Mouse (Mus musculus): ENCODE results near the gene Gm20547. TPM values are rescaled to one million over a fixed set of nuclear protein-coding genes. Genes with fewer than 3 reads are reported as not detected.
"Not testable (repeated sequence)": the region's sequence is repeated elsewhere in the genome, so short reads cannot be mapped to it uniquely, and the experiment has no call there.

The Gm20547 gene
- polyA plus RNA-seq, 1 experiment from 2014 or later, result 0.11 TPM

DNA sequence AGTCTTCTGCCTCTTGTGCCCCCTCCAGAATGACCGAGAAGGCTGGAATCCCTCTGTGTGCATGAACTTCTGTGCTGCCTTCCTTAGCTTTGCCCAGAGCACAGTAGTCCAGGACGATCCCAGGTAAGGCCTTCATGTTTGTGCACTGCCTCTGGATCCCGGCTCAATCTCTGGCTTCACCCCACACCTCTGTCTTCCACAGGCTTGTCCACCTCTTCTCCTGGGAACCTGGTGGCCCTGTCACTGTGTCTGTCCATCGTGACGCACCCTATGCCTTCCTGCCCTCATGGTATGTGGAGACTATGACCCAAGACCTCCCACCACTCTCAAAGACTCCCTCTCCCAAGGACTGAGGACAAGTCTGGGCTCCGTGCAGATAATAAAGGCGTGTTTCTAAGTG, 43.1 kb downstream of the Gm20547 start:
- peak overlapping the region; percentile 85 for H3K4me3 ChIP-seq
- no peaks in the 10 kb centered on the region for H3K27me3 ChIP-seq (ENCODE audit: poor library complexity, severe bottlenecking)
- H3K4me1 ChIP-seq, result peaks cover 39% of the 10 kb centered on the region
- no peak for DNase-seq (ENCODE audit: extremely low spot score, low spot score)
- H3K9me3 ChIP-seq, result no peaks in the 10 kb centered on the region
- WGBS, result 93% methylated on average over 7 of the region's 7 CpGs
- H3K36me3 ChIP-seq (replicated peaks), result peaks cover 72% of the 10 kb centered on the region
- no peak overlapping the region for H3K27ac ChIP-seq

DNA sequence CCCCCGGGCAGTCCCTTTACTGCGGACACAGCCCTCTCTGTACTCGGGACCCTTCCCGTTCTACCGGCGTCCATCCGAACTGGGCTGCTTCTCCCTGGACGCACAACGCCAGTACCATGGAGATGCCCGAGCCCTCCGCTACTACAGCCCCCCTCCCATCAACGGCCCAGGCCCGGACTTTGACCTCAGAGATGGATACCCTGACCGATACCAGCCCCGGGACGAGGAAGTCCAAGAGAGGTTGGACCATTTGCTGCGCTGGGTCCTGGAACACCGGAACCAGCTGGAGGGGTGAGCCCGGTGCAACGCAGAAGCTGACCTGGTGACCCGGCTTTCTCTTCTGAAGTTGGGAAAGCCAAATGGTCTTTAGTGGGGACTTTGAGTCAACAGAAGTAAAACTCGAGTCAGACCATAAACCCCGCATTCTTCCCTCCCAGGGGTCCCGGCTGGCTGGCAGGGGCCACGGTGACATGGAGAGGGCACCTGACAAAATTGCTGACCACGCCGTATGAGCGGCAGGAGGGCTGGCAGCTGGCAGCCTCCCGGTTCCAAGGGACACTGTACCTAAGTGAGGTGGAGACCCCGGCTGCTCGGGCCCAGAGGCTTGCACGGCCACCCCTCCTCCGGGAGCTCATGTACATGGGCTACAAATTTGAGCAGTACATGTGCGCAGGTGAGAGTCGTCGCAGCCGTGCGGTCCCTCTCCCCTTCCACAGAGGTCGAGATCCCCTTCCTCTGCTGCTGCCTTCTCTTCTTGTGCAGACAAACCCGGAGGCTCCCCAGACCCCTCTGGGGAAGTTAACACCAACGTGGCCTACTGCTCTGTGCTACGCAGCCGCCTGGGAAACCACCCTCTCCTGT, 44.1 kb downstream of the Gm20547 start:
- DNase-seq (ENCODE audit: extremely low spot score, low spot score), result no peak
- 45% methylated on average over 43 of the region's 43 CpGs for WGBS
- Histone ChIP-seq H3K9me3 (no peaks in the 10 kb centered on the region), H3K4me3 (peak overlapping the region; percentile 85), H3K27me3 (ENCODE audit: poor library complexity, severe bottlenecking) (no peaks in the 10 kb centered on the region), H3K27ac (peak overlapping the region; percentile 85), H3K36me3 (replicated peaks) (peaks cover 72% of the 10 kb centered on the region), H3K4me1 (peaks cover 39% of the 10 kb centered on the region)

DNA sequence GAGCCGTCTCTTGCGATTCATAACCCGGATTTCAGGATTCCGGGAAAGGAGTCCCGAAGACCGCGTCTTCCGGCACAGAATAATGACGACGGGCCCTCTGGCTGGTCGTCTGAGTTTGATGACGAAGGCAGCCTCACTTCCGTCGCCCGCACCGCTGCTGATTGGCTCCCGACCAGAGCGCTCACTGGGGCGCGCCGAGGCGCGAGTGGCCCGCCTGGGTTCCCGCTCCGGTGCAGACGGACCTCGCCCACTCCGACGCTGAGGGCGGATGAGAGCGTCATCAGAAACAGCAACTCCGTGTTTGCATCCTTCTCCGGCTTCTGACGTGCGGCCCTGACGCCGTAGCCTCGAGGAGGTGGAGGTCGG, 45.0 kb downstream of the Gm20547 start, which contains the start of the genes Stk19 and Dxo:
Gene Stk19 (minus strand): TSS at position 90 of the 366 bp plus-strand sequence.
Gene Dxo (plus strand): TSS at position 164 of the 366 bp plus-strand sequence.
- WGBS, result under 1% methylated on average over 40 of the region's 40 CpGs
- peak within 1 kb of the TSS; percentile 85 for H3K27ac ChIP-seq
- H3K27me3 ChIP-seq (ENCODE audit: poor library complexity, severe bottlenecking), result no peaks in the 10 kb centered on the region
- H3K4me1 ChIP-seq, result peaks cover 39% of the 10 kb centered on the region
- H3K4me3 ChIP-seq, result peak within 1 kb of the TSS; percentile 85
- peaks cover 72% of the 10 kb centered on the region for H3K36me3 ChIP-seq (replicated peaks)
- peak; percentile 98 for DNase-seq (ENCODE audit: extremely low spot score, low spot score)
- no peaks in the 10 kb centered on the region for H3K9me3 ChIP-seq

DNA sequence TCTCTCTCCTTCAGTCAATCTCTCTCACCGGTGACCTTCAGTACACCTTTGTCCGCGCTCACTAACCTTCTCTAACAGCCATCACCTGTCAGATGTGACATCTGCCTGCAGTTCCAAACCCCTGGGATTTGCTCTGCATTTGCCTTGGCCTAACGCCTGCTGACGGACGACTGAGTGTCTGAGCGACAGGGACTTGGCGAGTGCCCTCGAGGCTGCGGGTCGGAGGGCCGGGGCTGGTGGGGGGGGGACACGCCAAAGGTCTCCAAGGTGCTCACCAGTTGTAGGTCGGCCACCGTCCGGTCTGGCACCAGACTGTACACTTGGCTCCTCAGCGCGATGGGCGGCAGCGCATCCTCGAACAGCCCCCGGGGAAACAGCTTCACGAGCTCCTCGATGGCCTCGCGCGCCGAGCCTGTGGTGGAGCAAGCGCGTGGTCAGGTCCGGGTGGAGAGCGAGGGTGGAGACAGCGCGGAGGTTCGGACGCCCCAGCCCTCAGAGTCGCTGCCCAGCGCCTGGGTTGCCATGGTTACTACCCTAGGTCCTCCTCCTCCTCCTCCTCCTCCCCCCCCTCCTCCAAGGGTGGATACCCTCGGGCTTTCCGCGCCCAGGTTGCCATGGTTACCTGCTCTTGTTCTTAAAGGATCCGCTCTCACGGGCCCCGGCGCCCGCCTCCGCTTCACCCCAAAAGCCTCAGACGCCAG, 45.5 kb downstream of the Gm20547 start:
- H3K4me3 ChIP-seq, result peak overlapping the region; percentile 85
- no peaks in the 10 kb centered on the region for H3K27me3 ChIP-seq (ENCODE audit: poor library complexity, severe bottlenecking)
- peaks cover 39% of the 10 kb centered on the region for H3K4me1 ChIP-seq
- no peak for DNase-seq (ENCODE audit: extremely low spot score, low spot score)
- H3K27ac ChIP-seq, result peak overlapping the region; percentile 85
- H3K36me3 ChIP-seq (replicated peaks), result peaks cover 72% of the 10 kb centered on the region
- peaks cover 1% of the 10 kb centered on the region; the same call in 1 of the 2 replicates for H3K9me3 ChIP-seq
- 6% methylated on average over 48 of the region's 48 CpGs for WGBS

DNA sequence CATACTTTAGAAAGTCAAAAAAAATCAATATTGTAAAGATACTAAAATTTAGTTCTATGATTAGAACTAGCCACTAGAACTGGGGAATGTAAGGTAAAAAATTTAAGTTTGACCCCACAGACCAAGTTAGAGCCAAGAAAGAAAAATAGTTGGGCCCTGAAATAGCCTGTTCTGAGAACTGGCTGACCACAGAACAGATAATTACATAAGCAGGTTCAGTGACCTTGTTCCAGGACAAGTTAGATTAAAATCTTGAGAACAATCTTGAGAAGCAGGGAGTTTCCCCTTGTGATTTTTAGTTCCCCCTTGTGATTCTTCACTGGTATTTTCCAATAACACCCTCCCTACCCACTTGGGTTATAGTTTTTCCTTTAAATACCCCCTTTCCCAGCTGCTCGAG, 51.1 kb downstream of the Gm20547 start:
- Histone ChIP-seq H3K36me3 (replicated peaks) (peaks cover 91% of the 10 kb centered on the region), H3K9me3 (peaks cover 11% of the 10 kb centered on the region)
- H3K4me3 ChIP-seq; H3K4me1 ChIP-seq; DNase-seq (ENCODE audit: extremely low spot score, low spot score); H3K27ac ChIP-seq; H3K27me3 ChIP-seq (ENCODE audit: poor library complexity, severe bottlenecking): not testable (repeated sequence)
- WGBS, result 100% methylated on average over 1 of the region's 1 CpGs

DNA sequence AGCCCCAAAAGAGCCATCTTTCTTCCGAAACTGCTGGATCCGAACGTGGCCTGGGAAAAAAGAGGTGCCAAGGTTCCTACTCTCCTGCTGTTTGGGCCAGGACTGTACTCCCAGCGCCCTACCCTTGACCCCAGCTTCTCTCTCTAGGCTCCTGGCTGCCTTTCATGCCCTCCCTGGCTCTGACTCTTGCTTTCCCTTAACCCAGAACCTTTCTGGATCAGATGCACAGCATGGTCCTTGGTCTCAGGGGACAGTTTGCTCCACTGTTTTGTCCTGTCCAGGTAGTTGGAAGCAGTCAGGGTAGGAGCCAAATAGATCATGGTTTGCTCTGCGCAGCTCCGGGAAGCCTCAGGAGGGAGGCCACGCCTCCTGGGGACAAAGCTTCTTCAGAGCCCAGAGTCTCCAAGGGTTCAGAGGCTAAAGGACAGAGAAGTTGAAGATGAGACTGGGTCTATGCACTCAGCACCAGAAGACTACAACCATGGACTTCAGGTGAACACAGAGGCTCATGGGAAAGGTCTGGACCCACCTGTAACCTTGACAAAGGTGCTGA, 66.9 kb downstream of the Gm20547 start:
- no peaks in the 10 kb centered on the region for H3K9me3 ChIP-seq
- no peaks in the 10 kb centered on the region for H3K4me1 ChIP-seq
- H3K27me3 ChIP-seq (ENCODE audit: poor library complexity, severe bottlenecking), result no peaks in the 10 kb centered on the region
- WGBS, result 76% methylated on average over 7 of the region's 7 CpGs
- no peaks in the 10 kb centered on the region for H3K36me3 ChIP-seq (replicated peaks)
- H3K27ac ChIP-seq, result no peak overlapping the region
- no peak overlapping the region for H3K4me3 ChIP-seq
- no peak for DNase-seq (ENCODE audit: extremely low spot score, low spot score)

DNA sequence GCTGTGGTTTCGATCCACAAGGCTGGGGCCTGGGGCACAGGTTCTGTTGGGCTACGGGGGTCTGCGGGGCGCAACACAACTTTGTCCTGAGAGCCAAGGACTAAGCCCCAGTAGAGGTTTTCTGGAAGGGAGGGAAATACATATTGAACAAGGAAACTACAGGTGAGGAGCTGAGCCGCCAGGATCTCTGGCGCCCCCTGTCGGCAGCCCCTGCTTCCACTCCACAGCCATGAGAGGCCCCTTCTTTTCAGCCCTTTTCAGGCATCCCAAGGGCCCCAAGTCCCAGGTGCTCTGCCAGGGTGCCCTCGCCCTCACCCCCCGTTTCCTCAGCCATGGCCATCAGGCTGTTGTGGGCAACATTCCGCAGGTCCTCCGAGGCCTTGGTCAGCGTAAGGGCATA, 68.1 kb downstream of the Gm20547 start:
- H3K36me3 ChIP-seq (replicated peaks); DNase-seq (ENCODE audit: extremely low spot score, low spot score); H3K4me3 ChIP-seq; H3K27ac ChIP-seq; H3K27me3 ChIP-seq (ENCODE audit: poor library complexity, severe bottlenecking); H3K4me1 ChIP-seq; H3K9me3 ChIP-seq: not testable (repeated sequence)
- WGBS, result 57% methylated on average over 12 of the region's 12 CpGs

DNA sequence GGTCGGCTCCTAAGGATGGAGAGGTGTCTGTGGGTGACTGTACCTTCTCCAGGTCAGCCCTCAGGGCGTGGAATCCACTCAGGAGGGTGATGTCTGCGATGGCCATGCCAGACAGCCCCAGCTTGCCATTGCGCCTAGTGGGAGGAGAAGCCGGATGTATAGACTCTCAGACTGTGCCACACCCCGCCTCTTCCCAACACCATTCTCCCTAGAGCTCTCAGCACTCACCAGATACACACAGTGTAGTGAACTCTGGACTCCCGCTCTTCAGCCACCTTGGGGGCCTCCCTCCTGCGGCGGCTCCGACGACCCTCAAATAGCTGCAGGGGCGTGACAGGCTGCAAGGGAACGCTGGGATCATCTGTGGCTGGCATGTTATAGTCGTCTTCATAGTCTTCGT, 70.6 kb downstream of the Gm20547 start:
- 77% methylated on average over 15 of the region's 15 CpGs for WGBS
- Histone ChIP-seq H3K4me3 (no peak overlapping the region), H3K27ac (no peak overlapping the region), H3K27me3 (ENCODE audit: poor library complexity, severe bottlenecking) (no peaks in the 10 kb centered on the region), H3K9me3 (no peaks in the 10 kb centered on the region), H3K36me3 (replicated peaks) (no peaks in the 10 kb centered on the region), H3K4me1 (no peaks in the 10 kb centered on the region)
- no peak for DNase-seq (ENCODE audit: extremely low spot score, low spot score)

DNA sequence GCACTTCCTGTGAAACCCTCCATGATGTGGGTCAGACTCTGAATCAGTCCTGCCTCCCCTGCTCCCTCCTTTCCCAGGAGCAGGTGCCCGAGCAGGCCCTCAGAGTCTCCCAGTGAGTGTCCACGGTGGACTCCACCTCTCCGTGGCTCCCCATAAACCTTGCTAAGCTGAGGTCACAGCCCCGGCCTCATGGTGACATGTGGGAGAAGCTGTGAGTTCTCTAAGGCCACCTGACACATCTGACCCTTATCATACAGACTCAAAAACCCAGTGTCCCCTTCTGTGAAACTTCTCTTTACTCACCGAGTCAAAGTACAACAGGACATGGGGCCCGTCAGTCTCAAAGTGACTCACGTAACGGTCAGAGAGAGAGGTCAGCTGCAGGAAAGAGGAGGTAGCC, 71.0 kb downstream of the Gm20547 start:
- H3K27me3 ChIP-seq (ENCODE audit: poor library complexity, severe bottlenecking); DNase-seq (ENCODE audit: extremely low spot score, low spot score): not testable (repeated sequence)
- 82% methylated on average over 8 of the region's 8 CpGs for whole genome bisulfite sequencing

DNA sequence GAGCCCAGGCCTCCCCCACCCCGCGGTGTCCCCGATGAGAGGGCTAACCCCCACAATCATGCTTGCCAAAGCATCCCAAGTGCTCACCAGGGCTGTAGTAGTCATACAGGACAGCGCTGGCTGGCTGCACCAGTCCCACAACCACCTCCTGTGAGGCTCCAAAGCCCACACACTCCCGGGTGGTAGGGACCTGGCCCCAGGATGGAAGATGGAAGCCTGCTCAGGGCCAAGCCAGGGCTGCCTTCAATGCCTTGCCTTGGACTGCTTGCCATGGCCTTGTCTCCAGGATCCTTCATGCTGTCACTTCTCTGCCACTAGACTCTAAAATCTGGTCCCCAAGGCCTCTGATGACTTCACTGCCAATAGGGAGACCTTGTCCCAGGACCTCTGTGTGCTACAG, 71.4 kb downstream of the Gm20547 start:
- not testable (repeated sequence) for H3K4me3 ChIP-seq; H3K36me3 ChIP-seq (replicated peaks); H3K4me1 ChIP-seq; DNase-seq (ENCODE audit: extremely low spot score, low spot score); H3K27ac ChIP-seq; H3K9me3 ChIP-seq; H3K27me3 ChIP-seq (ENCODE audit: poor library complexity, severe bottlenecking)
- 86% methylated on average over 5 of the region's 5 CpGs for WGBS

More for the DNA sequence above, 71.0 kb downstream of the Gm20547 start:
- not testable (repeated sequence) for H3K36me3 ChIP-seq (replicated peaks); H3K9me3 ChIP-seq; H3K27ac ChIP-seq; H3K4me1 ChIP-seq; H3K4me3 ChIP-seq

DNA sequence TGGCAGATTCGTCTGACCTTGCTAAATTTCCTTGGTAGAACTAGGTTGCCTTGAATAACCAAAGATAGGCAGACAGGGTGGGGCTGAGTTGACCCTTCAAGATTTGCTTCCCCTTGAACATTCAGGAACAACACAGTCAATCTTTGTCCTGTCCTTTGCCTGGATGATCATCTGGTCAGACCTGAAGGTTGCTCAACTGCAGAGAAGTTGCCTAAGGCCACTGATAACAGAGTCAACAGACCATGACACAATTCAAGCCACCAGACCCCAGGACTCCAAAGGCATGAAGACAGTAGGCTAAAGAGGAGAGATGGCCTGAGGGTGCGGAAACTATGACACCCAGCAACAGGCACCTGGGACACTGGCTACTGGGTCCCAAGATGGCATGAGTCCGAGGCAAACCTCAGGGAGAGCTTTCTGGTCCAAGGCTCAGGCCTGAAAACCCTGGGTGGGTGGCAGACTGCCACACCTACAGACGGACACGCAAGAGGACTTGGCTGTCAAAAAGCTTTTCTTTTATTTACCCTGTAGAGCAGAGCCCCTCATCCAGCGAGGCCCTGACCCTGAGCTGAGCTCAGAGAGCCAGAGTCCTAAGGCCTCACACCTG, 73.1 kb downstream of the Gm20547 start:
- no peak for DNase-seq (ENCODE audit: extremely low spot score, low spot score)
- H3K9me3 ChIP-seq, result peaks cover 9% of the 10 kb centered on the region
- no peak overlapping the region for H3K4me3 ChIP-seq
- no peaks in the 10 kb centered on the region for H3K36me3 ChIP-seq (replicated peaks)
- H3K4me1 ChIP-seq, result no peaks in the 10 kb centered on the region
- no peaks in the 10 kb centered on the region for H3K27me3 ChIP-seq (ENCODE audit: poor library complexity, severe bottlenecking)
- 85% methylated on average over 6 of the region's 6 CpGs for WGBS
- H3K27ac ChIP-seq, result no peak overlapping the region

DNA sequence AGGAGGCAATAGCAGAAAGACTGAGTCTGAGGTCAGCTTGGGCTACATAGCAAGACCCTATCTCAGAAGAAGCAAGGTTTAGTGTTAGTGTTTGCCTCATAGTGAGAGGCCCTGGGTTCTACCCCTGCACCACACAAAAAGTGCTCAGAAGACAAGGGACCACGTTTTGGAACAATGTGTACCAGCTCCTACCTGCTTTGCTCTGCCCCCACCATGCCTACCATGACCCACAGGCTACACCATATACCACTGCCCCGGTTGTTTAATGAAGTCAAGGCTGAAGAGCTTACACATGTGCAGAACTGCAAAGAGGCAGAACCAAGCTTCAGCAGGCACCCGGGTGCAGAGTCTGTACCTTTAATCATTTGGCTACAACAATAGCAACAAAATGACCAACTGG, 74.7 kb downstream of the Gm20547 start:
- Histone ChIP-seq H3K27ac (no peak overlapping the region), H3K4me1 (no peaks in the 10 kb centered on the region), H3K9me3 (peaks cover 9% of the 10 kb centered on the region), H3K36me3 (replicated peaks) (no peaks in the 10 kb centered on the region), H3K27me3 (ENCODE audit: poor library complexity, severe bottlenecking) (no peaks in the 10 kb centered on the region), H3K4me3 (no peak overlapping the region)
- no peak for DNase-seq (ENCODE audit: extremely low spot score, low spot score)
- WGBS, result 70% methylated on average over 3 of the region's 3 CpGs
